Mouse (Mus musculus): ENCODE data around the gene Olfr58.
"Not testable (repeated sequence)": the region's sequence is repeated elsewhere in the genome, so short reads cannot be mapped to it uniquely, and the experiment has no call there.

Gene Olfr58

GRCm38 (mm10) chr9:19779983-19780382, at the start of gene Olfr58:
Gene Olfr58, plus strand, starts transcription at chr9:19780283.
- DNase-seq: no peak

- no peak for DNase-seq
Measured at GRCm38 (mm10) chr9:19769136-19769535, 10.9 kb upstream of the Olfr58 start.

- no peak for DNase-seq
Measured at GRCm38 (mm10) chr9:19769701-19770100, 10.4 kb upstream of the Olfr58 start.

- no peak for DNase-seq
Measured at GRCm38 (mm10) chr9:19803000-19803399, 22.9 kb downstream of the Olfr58 start.

- not testable (repeated sequence) for DNase-seq
Measured at GRCm38 (mm10) chr9:19804606-19805005, 24.5 kb downstream of the Olfr58 start, which contains the start of gene Olfr859. Gene Olfr859, plus strand, starts transcription at chr9:19804906.

All from kidney, adult 11 months (tissue).